Mouse (Mus musculus): ENCODE results near the gene Nes. TPM values are rescaled to one million over a fixed set of nuclear protein-coding genes. Genes with fewer than 3 reads are reported as not detected.

The Nes gene
- total RNA-seq (2021) = 10 to 100 TPM; 37.2 to 51.2 TPM
- long read RNA-seq, experiment 1, full-length matches to known transcripts = 4 of 16 reads
- long read RNA-seq, experiment 1, partial matches to known transcripts = 10 of 16 reads
- long read RNA-seq, experiment 1, other reads (novel, unspliced or antisense) = 2 of 16 reads
- long read RNA-seq, experiment 2, full-length matches to known transcripts = 7 of 38 reads
- long read RNA-seq, experiment 2, partial matches to known transcripts = 31 of 38 reads
- long read RNA-seq, experiment 2, other reads (novel, unspliced or antisense) = 0 of 38 reads

- intact Hi-C loops (cut with DNase I; ENCODE audit: low total_unique reads) = loop anchor here (2.0 kb wide), 1 partner anchor 14 kb away; no protein-coding TSS in a partner anchor
- DNase-seq = peak; percentile 69
Measured at GRCm38 (mm10) chr3:87970939-87971488, at the start of gene Nes. Gene Nes (plus strand): TSS chr3:87971078.

GRCm38 (mm10) chr3:87924996-87925395 lies 45.9 kb upstream of the Nes start:
- DNase-seq = no peak
- intact Hi-C loops (cut with DNase I; ENCODE audit: low total_unique reads) = no loop called here

- DNase-seq = no peak
- intact Hi-C loops (cut with DNase I; ENCODE audit: low total_unique reads) = no loop called here
Measured at GRCm38 (mm10) chr3:87927452-87927851, 43.4 kb upstream of the Nes start.

GRCm38 (mm10) chr3:87929341-87930077 lies 41.4 kb upstream of the Nes start:
- intact Hi-C loops (cut with DNase I; ENCODE audit: low total_unique reads) = loop anchor here (10.0 kb wide), 1 partner anchor 55 kb away; no protein-coding TSS in a partner anchor
- DNase-seq = no peak

- intact Hi-C loops (cut with DNase I; ENCODE audit: low total_unique reads) = loop anchor here (10.0 kb wide), 1 partner anchor 55 kb away; no protein-coding TSS in a partner anchor
- DNase-seq = peak; percentile 98
Measured at GRCm38 (mm10) chr3:87930078-87930795, 40.6 kb upstream of the Nes start, which contains the start of the genes Isg20l2 and Rrnad1. Gene Isg20l2 (plus strand): TSS chr3:87930314. Gene Rrnad1 (minus strand): TSS chr3:87930717.

GRCm38 (mm10) chr3:87934026-87934425 lies 36.9 kb upstream of the Nes start:
- DNase-seq = no peak
- intact Hi-C loops (cut with DNase I; ENCODE audit: low total_unique reads) = loop anchor here (10.0 kb wide), 1 partner anchor 51 kb away; no protein-coding TSS in a partner anchor

GRCm38 (mm10) chr3:87934501-87934900 lies 36.4 kb upstream of the Nes start:
- DNase-seq = no peak
- intact Hi-C loops (cut with DNase I; ENCODE audit: low total_unique reads) = loop anchor here (10.0 kb wide), 1 partner anchor 50 kb away; no protein-coding TSS in a partner anchor

- DNase-seq = no peak
- intact Hi-C loops (cut with DNase I; ENCODE audit: low total_unique reads) = loop anchor here (10.0 kb wide), 1 partner anchor 50 kb away; no protein-coding TSS in a partner anchor
Measured at GRCm38 (mm10) chr3:87935201-87935600, 35.7 kb upstream of the Nes start.

- peak; percentile 84 for DNase-seq
- intact Hi-C loops (cut with DNase I; ENCODE audit: low total_unique reads) = loop anchor here (2.0 to 10.0 kb wide), 2 partner anchors 25 to 49 kb away; no protein-coding TSS in a partner anchor
Measured at GRCm38 (mm10) chr3:87935776-87936175, 35.1 kb upstream of the Nes start.

- no peak for DNase-seq
- intact Hi-C loops (cut with DNase I; ENCODE audit: low total_unique reads) = loop anchor here (10.0 kb wide), 1 partner anchor 114 kb away; the partner anchor contains the start of gene Naxe
Measured at GRCm38 (mm10) chr3:87940611-87941010, 30.3 kb upstream of the Nes start.

- intact Hi-C loops (cut with DNase I; ENCODE audit: low total_unique reads) = loop anchor here (10.0 kb wide), 1 partner anchor 112 kb away; the partner anchor contains the start of gene Naxe
- DNase-seq = no peak
Measured at GRCm38 (mm10) chr3:87942471-87942870, 28.4 kb upstream of the Nes start.

GRCm38 (mm10) chr3:87943586-87943985 lies 27.3 kb upstream of the Nes start:
- intact Hi-C loops (cut with DNase I; ENCODE audit: low total_unique reads) = loop anchor here (10.0 kb wide), 1 partner anchor 111 kb away; the partner anchor contains the start of gene Naxe

GRCm38 (mm10) chr3:87944838-87945600 lies 25.9 kb upstream of the Nes start:
- peak; percentile 50 for DNase-seq
- intact Hi-C loops (cut with DNase I; ENCODE audit: low total_unique reads) = loop anchor here (10.0 kb wide), 1 partner anchor 110 kb away; the partner anchor contains the start of gene Naxe

More at GRCm38 (mm10) chr3:87943586-87943985, 27.3 kb upstream of the Nes start:
- no peak for DNase-seq

- intact Hi-C loops (cut with DNase I; ENCODE audit: low total_unique reads) = loop anchor here (10.0 kb wide), 1 partner anchor 109 kb away; the partner anchor contains the start of gene Naxe
- no peak for DNase-seq
Measured at GRCm38 (mm10) chr3:87945781-87946540, 24.9 kb upstream of the Nes start.

- intact Hi-C loops (cut with DNase I; ENCODE audit: low total_unique reads) = loop anchor here (10.0 kb wide), 1 partner anchor 108 kb away; the partner anchor contains the start of gene Naxe
- no peak for DNase-seq
Measured at GRCm38 (mm10) chr3:87946541-87946860, 24.4 kb upstream of the Nes start.

GRCm38 (mm10) chr3:87947056-87947810 lies 23.6 kb upstream of the Nes start:
- intact Hi-C loops (cut with DNase I; ENCODE audit: low total_unique reads) = loop anchor here (10.0 kb wide), 1 partner anchor 108 kb away; the partner anchor contains the start of gene Naxe
- DNase-seq = no peak

GRCm38 (mm10) chr3:87947811-87948199 lies 23.1 kb upstream of the Nes start:
- intact Hi-C loops (cut with DNase I; ENCODE audit: low total_unique reads) = loop anchor here (10.0 kb wide), 1 partner anchor 107 kb away; the partner anchor contains the start of gene Naxe
- no peak for DNase-seq

Data from gastrocnemius, postnatal 14 days (tissue).